Mouse (Mus musculus) limb, embryonic 11.5 days (tissue): ENCODE measurements at regions not wholly inside any gene's neighbourhood (a gene's known extent, or its start where the extent isn't known, plus 50 kb on each side); places are given as distances from the start of the nearest gene placed in this dataset.

Source experiments
- ATAC-seq: fragments of 200-750 bp; cut with Nextera tagmentation; 2 replicates; pipeline ENCODE4 v1.8.0; 2017; ENCODE audit warnings: low read depth; ENCODE audit not compliant: insufficient number of reproducible peaks, low FRiP score, low TSS enrichment
- DNase-seq: peaks from one replicate; pipeline ENCODE4 v3.0.0-alpha.2; 2015; ENCODE audit warnings: low spot score
- H3K27ac ChIP-seq: fragments of 300-500 bp; sonication (generic); replicated peaks from 2 replicates; pipeline ENCODE4 v1.5.1; 2014; ENCODE audit warnings: low read depth, mild to moderate bottlenecking, low read length
- H3K27me3 ChIP-seq: fragments of 300-500 bp; sonication (generic); 2 replicates; pipeline ENCODE4 v1.6.1; 2014; ENCODE audit warnings: mild to moderate bottlenecking, low read length, mixed read lengths; ENCODE audit not compliant: control insufficient read depth, insufficient read depth
- H3K36me3 ChIP-seq: fragments of 300-500 bp; sonication (generic); 2 replicates; pipeline ENCODE4 v1.6.1; 2014; ENCODE audit warnings: mild to moderate bottlenecking, low read length, moderate library complexity, mixed read lengths; ENCODE audit not compliant: control insufficient read depth, insufficient read depth
- H3K4me1 ChIP-seq: fragments of 300-500 bp; sonication (generic); 2 replicates; pipeline ENCODE4 v1.6.1; 2014; ENCODE audit warnings: low read length, mixed read lengths; ENCODE audit not compliant: control insufficient read depth, insufficient read depth
- H3K4me2 ChIP-seq: fragments of 300-500 bp; sonication (generic); 2 replicates; pipeline ENCODE4 v1.6.1; 2014; ENCODE audit warnings: low read depth, mild to moderate bottlenecking, moderate library complexity; ENCODE audit not compliant: severe bottlenecking
- H3K4me3 ChIP-seq: fragments of 300-500 bp; sonication (generic); 2 replicates; pipeline ENCODE4 v1.5.1; 2014; ENCODE audit warnings: low read depth, low read length
- H3K9ac ChIP-seq: fragments of 300-500 bp; sonication (generic); 2 replicates; pipeline ENCODE4 v1.6.1; 2014; ENCODE audit warnings: mild to moderate bottlenecking, low read length
- H3K9me3 ChIP-seq: fragments of 300-500 bp; sonication (generic); 2 replicates; pipeline ENCODE4 v1.6.1; 2016; ENCODE audit warnings: low read length; ENCODE audit not compliant: control insufficient read depth
- WGBS: fragments of 180-500 bp; shearing (Covaris S2); extraction: QIAGEN DNeasy Blood & Tissue Kit; methylation state at CpG from one replicate; pipeline ENCODE4 v1.1.7; 2014; 5-methylcytosine and 5-hydroxymethylcytosine counted together

DNA sequence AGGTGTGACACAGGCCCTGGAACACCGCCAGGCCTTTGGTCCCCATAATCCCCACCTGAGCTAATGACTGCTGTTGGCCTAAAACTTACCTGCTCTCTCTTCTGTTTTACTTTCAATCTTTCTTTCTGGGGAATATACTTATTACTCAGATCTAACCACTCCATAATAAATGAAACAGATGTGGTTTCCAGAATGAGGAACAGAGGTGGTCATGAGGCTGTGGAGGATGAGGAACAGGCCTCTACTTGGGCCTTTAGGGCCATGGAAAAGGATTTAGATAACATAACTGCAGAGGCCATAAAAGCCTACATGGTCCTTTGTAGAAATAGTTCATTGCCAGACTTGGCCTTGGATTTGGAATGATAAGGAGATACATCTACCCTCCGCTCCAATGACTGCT, 74.1 kb downstream of the B3gnt5 start:
- Histone ChIP-seq H3K27me3 (no peaks in the 10 kb centered on the region), H3K4me1 (no peaks in the 10 kb centered on the region), H3K9ac (no peak overlapping the region), H3K4me2 (no peak overlapping the region), H3K9me3 (no peaks in the 10 kb centered on the region), H3K27ac (no peak overlapping the region), H3K36me3 (no peaks in the 10 kb centered on the region), H3K4me3 (no peak overlapping the region)
- 95% methylated on average over 2 of the region's 2 CpGs for WGBS
- no peak for ATAC-seq
- no peak for DNase-seq

DNA sequence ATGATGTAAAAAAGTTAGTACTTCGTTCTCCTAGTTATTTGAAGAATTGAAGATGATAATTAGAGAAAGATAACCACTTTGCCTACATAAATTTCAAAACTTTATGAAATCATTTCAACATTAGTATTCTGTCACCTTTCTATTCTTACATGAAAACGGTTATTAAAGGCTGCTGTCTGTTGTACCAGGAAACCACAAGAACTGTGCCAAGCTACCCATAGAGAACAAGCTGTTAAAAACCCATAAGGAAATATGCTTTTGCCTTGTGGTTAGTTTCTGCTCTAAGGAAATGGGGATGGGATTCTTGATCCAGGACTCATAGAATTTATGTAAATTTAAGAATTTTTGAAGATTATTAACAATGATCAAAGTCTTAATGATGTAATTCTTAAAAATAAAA, 74.7 kb downstream of the B3gnt5 start:
- H3K36me3 ChIP-seq = no peaks in the 10 kb centered on the region

DNA sequence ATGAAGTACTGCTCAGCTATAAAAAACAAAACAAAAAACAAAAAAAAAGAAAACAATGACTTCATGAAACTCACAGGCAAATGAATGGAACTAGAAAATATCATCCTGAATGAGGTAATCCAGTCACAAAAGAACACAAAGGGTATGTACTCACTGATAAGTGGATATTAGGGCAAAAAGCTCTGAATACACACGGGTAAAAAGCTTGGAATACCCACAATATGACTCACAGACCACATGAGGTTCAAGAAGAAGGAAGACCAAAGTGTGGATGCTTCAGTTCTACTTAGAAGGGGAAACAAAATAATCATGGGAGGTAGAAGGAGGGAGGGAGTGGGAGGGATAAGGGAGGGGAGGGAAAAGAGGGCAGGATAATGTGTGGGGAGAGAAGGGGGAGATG, 79.8 kb downstream of the B3gnt5 start:
- no peaks in the 10 kb centered on the region for H3K9me3 ChIP-seq
- H3K4me3 ChIP-seq = no peak overlapping the region
- no peaks in the 10 kb centered on the region for H3K4me1 ChIP-seq
- H3K27me3 ChIP-seq = no peaks in the 10 kb centered on the region
- no peak overlapping the region for H3K9ac ChIP-seq
- no peak overlapping the region for H3K27ac ChIP-seq
- H3K36me3 ChIP-seq = no peaks in the 10 kb centered on the region
- ATAC-seq = no peak
- no peak for DNase-seq
- WGBS = 74% methylated on average over 1 of the region's 1 CpGs
- H3K4me2 ChIP-seq = no peak overlapping the region

More for the DNA sequence above, 74.7 kb downstream of the B3gnt5 start:
- no peak for DNase-seq
- Histone ChIP-seq H3K4me2 (no peak overlapping the region), H3K4me3 (no peak overlapping the region), H3K27me3 (no peaks in the 10 kb centered on the region), H3K9me3 (no peaks in the 10 kb centered on the region), H3K9ac (no peak overlapping the region), H3K4me1 (no peaks in the 10 kb centered on the region), H3K27ac (no peak overlapping the region)
- WGBS = 91% methylated on average over 2 of the region's 2 CpGs
- no peak for ATAC-seq

DNA sequence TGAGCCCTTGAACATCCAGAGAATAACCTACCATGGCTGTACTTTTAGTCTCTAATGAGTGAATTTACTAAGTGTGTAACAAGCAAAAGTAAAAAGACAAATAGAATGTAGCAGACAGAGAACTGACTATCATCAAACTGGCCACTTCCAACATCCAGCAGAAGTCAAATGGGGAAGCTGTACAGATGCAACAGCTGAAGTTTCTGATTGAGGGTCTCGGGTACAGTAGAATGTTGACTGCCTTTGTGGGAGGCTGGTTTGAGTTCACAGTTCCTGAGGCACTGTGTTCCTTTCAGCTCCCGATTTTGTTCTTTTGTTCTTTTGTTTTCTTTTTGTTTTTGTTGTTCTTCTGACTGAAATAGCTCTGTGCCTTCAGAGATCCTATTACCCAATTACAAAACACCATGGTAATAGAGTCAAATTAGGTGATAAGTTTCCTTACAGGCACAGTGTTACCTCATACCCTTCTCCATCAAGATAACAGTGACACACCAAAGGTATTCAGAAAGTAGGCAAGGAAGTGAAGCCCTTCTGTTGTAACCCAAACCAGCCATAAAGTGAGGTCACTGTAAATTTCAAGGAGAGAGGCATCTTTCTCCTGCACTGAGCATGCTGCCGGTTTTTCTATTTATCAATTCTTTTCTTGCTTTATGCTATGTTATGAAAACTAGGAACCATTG, 82.5 kb downstream of the B3gnt5 start:
- Histone ChIP-seq H3K4me3 (no peak overlapping the region), H3K27ac (no peak overlapping the region), H3K9ac (no peak overlapping the region), H3K4me1 (no peaks in the 10 kb centered on the region), H3K9me3 (no peaks in the 10 kb centered on the region), H3K4me2 (no peak overlapping the region), H3K36me3 (no peaks in the 10 kb centered on the region), H3K27me3 (no peaks in the 10 kb centered on the region)
- ATAC-seq = no peak
- DNase-seq = no peak
- WGBS = 33% methylated on average over 3 of the region's 3 CpGs

DNA sequence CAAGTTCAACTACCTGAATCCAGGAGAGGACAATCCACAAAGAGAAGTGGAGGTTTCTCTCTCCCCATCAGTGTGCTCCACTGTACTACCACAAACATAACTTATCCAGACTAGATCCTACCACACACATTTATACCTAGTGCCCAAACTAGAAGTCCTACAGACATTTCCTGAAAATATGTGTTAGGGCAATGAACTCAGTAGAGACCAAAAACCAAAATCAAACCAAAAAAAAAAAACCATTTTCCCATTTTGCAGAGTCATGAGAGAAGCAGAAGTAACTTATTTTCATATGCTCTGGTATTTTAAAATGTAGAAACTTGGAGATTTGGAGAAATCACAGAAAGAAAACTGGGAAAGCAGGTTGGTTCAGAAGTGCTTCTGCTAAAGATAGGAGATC, 83.7 kb downstream of the B3gnt5 start:
- DNase-seq (no peak), ATAC-seq (no peak)
- H3K9me3 ChIP-seq = no peaks in the 10 kb centered on the region

DNA sequence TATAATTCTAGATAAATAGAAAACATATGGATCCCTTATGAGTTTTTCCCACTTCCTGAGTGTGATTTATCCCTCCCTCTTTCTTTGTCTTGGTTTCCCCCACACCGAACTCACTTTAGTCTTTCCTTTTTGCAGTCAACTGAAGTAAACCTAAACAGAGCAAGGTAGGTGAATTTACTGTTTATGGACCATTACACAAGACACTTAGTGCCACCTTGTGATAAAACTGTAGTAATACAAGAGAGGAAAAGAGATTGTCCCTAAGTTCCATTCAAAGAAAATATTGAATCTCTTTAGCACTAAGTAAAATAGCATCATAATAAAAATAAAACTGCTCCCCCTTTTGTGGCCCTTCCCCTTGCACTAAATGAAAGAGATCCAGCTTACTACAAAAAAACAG, 88.4 kb downstream of the B3gnt5 start:
- H3K27ac ChIP-seq = no peak overlapping the region
- no peak overlapping the region for H3K9ac ChIP-seq
- no peak for DNase-seq
- no peaks in the 10 kb centered on the region for H3K36me3 ChIP-seq
- no peak overlapping the region for H3K4me3 ChIP-seq
- 57% methylated on average over 1 of the region's 1 CpGs for WGBS
- no peaks in the 10 kb centered on the region for H3K27me3 ChIP-seq
- ATAC-seq = no peak
- no peaks in the 10 kb centered on the region for H3K9me3 ChIP-seq
- H3K4me1 ChIP-seq = no peaks in the 10 kb centered on the region
- no peak overlapping the region for H3K4me2 ChIP-seq

More for the DNA sequence above, 83.7 kb downstream of the B3gnt5 start:
- no peaks in the 10 kb centered on the region for H3K27me3 ChIP-seq
- H3K27ac ChIP-seq = no peak overlapping the region
- no peak overlapping the region for H3K4me2 ChIP-seq
- no peaks in the 10 kb centered on the region for H3K4me1 ChIP-seq
- no peaks in the 10 kb centered on the region for H3K36me3 ChIP-seq
- no peak overlapping the region for H3K9ac ChIP-seq
- H3K4me3 ChIP-seq = no peak overlapping the region

DNA sequence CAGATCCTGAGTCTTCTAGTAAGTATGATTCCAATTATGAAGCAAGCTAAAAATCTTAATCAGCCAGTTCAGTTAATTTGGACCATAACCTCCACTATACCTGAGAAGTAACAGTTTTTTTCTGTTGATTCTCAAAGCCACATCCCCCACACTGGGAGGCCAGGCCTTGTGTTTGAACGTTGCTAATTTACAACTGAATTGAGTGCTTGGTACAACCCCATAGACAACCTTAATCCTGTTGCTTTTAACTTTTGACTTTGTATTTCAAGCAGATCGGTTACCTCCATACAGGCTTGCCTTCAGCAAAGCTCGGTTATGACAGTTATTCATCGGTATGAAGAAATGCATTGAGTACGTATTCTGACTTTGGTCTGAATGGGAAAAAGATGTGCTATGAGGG, 105.3 kb downstream of the B3gnt5 start:
- H3K36me3 ChIP-seq = no peaks in the 10 kb centered on the region
- H3K27me3 ChIP-seq = no peaks in the 10 kb centered on the region
- no peak overlapping the region for H3K27ac ChIP-seq
- WGBS = 75% methylated on average over 5 of the region's 5 CpGs
- no peaks in the 10 kb centered on the region for H3K9me3 ChIP-seq
- H3K9ac ChIP-seq = no peak overlapping the region
- DNase-seq = no peak
- no peak overlapping the region for H3K4me3 ChIP-seq
- no peaks in the 10 kb centered on the region for H3K4me1 ChIP-seq
- ATAC-seq = no peak
- H3K4me2 ChIP-seq = no peak overlapping the region

DNA sequence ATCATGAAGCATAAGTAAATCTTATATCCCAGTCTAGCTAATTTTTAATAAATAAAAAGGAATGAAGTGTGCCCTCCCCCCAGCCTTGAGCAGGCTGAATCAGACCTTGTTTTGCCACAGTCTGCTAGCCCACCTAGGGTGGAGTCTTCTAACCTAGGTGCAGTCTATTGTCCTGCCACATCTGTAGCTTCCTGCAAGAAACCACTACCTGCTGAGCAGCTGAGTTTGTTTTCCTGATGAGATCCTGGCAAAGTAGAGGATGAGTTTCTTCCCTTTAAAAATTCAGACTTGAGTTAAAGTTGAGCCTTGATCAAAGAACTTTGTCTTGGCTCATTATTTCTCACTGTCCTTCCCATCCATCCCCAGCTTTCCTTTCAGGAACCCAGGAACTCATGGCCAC, 105.9 kb downstream of the B3gnt5 start:
- Histone ChIP-seq H3K27ac (no peak overlapping the region), H3K4me3 (no peak overlapping the region), H3K36me3 (no peaks in the 10 kb centered on the region), H3K9me3 (no peaks in the 10 kb centered on the region), H3K4me2 (no peak overlapping the region), H3K27me3 (no peaks in the 10 kb centered on the region), H3K9ac (no peak overlapping the region), H3K4me1 (no peaks in the 10 kb centered on the region)
- DNase-seq (no peak), ATAC-seq (no peak)

DNA sequence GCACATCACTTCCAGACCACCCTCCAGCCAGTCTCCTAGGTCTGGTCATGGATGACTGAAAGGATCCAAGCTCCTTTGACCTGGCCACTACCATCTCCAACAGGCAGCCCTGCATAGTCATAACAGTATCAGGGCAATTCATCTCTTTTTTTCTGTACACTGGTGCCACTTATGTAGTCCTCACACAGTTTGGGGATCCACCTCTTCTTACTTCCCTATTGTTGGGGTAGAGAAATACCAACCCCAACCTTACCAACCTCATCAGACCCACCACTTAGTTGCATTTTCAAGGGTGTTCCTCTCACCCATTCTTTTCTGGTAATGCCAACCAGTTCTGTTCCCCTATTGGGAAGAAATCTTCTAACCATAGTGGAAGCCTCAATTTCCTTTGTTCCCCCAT, 109.4 kb downstream of the B3gnt5 start:
- Histone ChIP-seq H3K9me3 (no peaks in the 10 kb centered on the region), H3K9ac (no peak overlapping the region), H3K4me3 (no peak overlapping the region), H3K4me2 (no peak overlapping the region), H3K27ac (no peak overlapping the region), H3K27me3 (no peaks in the 10 kb centered on the region), H3K36me3 (no peaks in the 10 kb centered on the region), H3K4me1 (no peaks in the 10 kb centered on the region)
- ATAC-seq (no peak), DNase-seq (no peak)
